8 mouse cellular contexts compared by ENCODE assay signal in genomic region chr7:100537519-100537902, GRCm38 (mm10). TPM values are rescaled to one million over a fixed set of nuclear protein-coding genes. Genes with fewer than 3 reads are reported as not detected.
DNase-seq lines count a peak whose midpoint lies in the region; ATAC-seq and TF ChIP-seq lines count a peak whose summit lies in the region.

No protein-coding gene starts in this region.

- 14% methylated on average over 7 of the region's 7 CpGs for WGBS in kidney, adult 2 months
- 36% methylated on average over 7 of the region's 7 CpGs for WGBS in hindbrain, embryonic 15.5 days
- 40% methylated on average over 7 of the region's 7 CpGs for WGBS in midbrain, embryonic 13.5 days

- no peaks in the 10 kb centered on the region for H3K9me3 ChIP-seq in hindbrain, embryonic 15.5 days
- H3K9me3 ChIP-seq in midbrain, embryonic 13.5 days: no peaks in the 10 kb centered on the region

- peak overlapping the region; percentile 76 for H3K4me2 ChIP-seq in hindbrain, embryonic 15.5 days
- peak overlapping the region; percentile 66 for H3K4me2 ChIP-seq in midbrain, embryonic 13.5 days (replicated peaks)

- ATAC-seq in hindbrain, embryonic 15.5 days (ENCODE audit: low FRiP score, low read depth): no peak
- ATAC-seq in midbrain, embryonic 13.5 days: no peak

- peaks cover 2% of the 10 kb centered on the region; the same call in 1 of the 2 replicates for H3K36me3 ChIP-seq in kidney, adult 2 months (ENCODE audit: control insufficient read depth, insufficient read depth, low read length)
- H3K36me3 ChIP-seq in hindbrain, embryonic 15.5 days: peaks cover 17% of the 10 kb centered on the region
- peaks cover 20% of the 10 kb centered on the region for H3K36me3 ChIP-seq in midbrain, embryonic 13.5 days

- no peak for TF ChIP-seq CTCF in kidney, adult 2 months (conservative IDR thresholded peaks at IDR 0.05; ENCODE audit: insufficient read depth, insufficient read length, low read depth, low read length)
- TF ChIP-seq CTCF in bone marrow macrophage, adult 2 months (IDR thresholded peaks at IDR 0.05; ENCODE audit: low read depth, low read length): no peak

- TF ChIP-seq POLR2A in kidney, adult 2 months (IDR thresholded peaks at IDR 0.05; ENCODE audit: low read depth, low read length): no peak
- TF ChIP-seq POLR2A in bone marrow macrophage, adult 2 months (IDR thresholded peaks at IDR 0.05; ENCODE audit: borderline replicate concordance, low read depth, low read length): no peak

- H3K27ac ChIP-seq in kidney, adult 2 months (ENCODE audit: insufficient read depth, low read depth, low read length): peak overlapping the region; percentile 58
- H3K27ac ChIP-seq in bone marrow macrophage, adult 2 months (ENCODE audit: insufficient read depth, low read depth, low read length): peak overlapping the region; percentile 86
- H3K27ac ChIP-seq in hindbrain, embryonic 15.5 days (replicated peaks): peak overlapping the region; percentile 87
- peak overlapping the region; percentile 88 for H3K27ac ChIP-seq in midbrain, embryonic 13.5 days

- H3K4me3 ChIP-seq in kidney, adult 2 months (ENCODE audit: insufficient read depth, low read depth, low read length): peak overlapping the region; percentile 66; the same call in 1 of the 2 replicates
- peak overlapping the region; percentile 95 for H3K4me3 ChIP-seq in bone marrow macrophage, adult 2 months (ENCODE audit: insufficient read depth, low read length)
- peak overlapping the region; percentile 60 for H3K4me3 ChIP-seq in hindbrain, embryonic 15.5 days
- H3K4me3 ChIP-seq in midbrain, embryonic 13.5 days (replicated peaks): peak overlapping the region; percentile 73

- DNase-seq in kidney, adult 2 months: peak; percentile 29
- no peak for DNase-seq in kidney, postnatal 36 days
- no peak for DNase-seq in adrenal gland, adult 18-20 months (ENCODE audit: low spot score in 2 of 2)
- DNase-seq in urinary bladder, postnatal 36 days (ENCODE audit: low spot score in 2 of 2): no peak
- DNase-seq in adrenal gland, adult 8-10 months: no peak

- H3K27me3 ChIP-seq in kidney, adult 2 months (replicated peaks; ENCODE audit: control insufficient read depth, insufficient read depth, low read length): no peaks in the 10 kb centered on the region
- H3K27me3 ChIP-seq in hindbrain, embryonic 15.5 days: no peaks in the 10 kb centered on the region
- no peaks in the 10 kb centered on the region for H3K27me3 ChIP-seq in midbrain, embryonic 13.5 days

- peak overlapping the region; percentile 52 for H3K9ac ChIP-seq in hindbrain, embryonic 15.5 days
- peak overlapping the region; percentile 79 for H3K9ac ChIP-seq in midbrain, embryonic 13.5 days (replicated peaks)

- H3K4me1 ChIP-seq in kidney, adult 2 months (ENCODE audit: control insufficient read depth, insufficient read depth, low read length): peaks cover 2% of the 10 kb centered on the region; the same call in 1 of the 2 replicates
- peaks cover 34% of the 10 kb centered on the region for H3K4me1 ChIP-seq in bone marrow macrophage, adult 2 months (ENCODE audit: control insufficient read depth, insufficient read depth, low read length)
- peaks cover 11% of the 10 kb centered on the region for H3K4me1 ChIP-seq in hindbrain, embryonic 15.5 days (replicated peaks)
- peaks cover 12% of the 10 kb centered on the region for H3K4me1 ChIP-seq in midbrain, embryonic 13.5 days (replicated peaks)

RNA-seq across cellular contexts. Expression of gene Coa4, which starts 0.6 kb away (rescaled TPM):
- polyA plus RNA-seq in kidney, adult 2 months (2012; rRNA removed): 12.6 and 16.1 TPM in 2 replicates
- polyA plus RNA-seq in bone marrow macrophage, adult 2 months (2012; ENCODE audit: insufficient read depth, insufficient read length, missing spikeins): 25.9 and 29.7 TPM in 2 replicates
- 15.8 and 17.8 TPM in 2 replicates for polyA plus RNA-seq in hindbrain, embryonic 15.5 days (2015; fragmentation: Nextera tagmentation; extraction: Ambion mirVana)
- polyA plus RNA-seq in midbrain, embryonic 13.5 days (2015; fragmentation: Nextera tagmentation; extraction: Ambion mirVana): 16.7 and 19.7 TPM in 2 replicates
- total RNA-seq in adrenal gland, adult 18-20 months (2021): 10 to 100 TPM in 1 of 2 experiments, 1 to 10 TPM in 1; 8.6 to 13.2 TPM
- 10 to 100 TPM in 3 of 4 experiments, 1 to 10 TPM in 1; 8.1 to 14.5 (median 11.3) TPM for total RNA-seq in adrenal gland, adult 8-10 months (2022)

RNA-seq across cellular contexts. Expression of gene Dnajb13, which starts 22.8 kb away (rescaled TPM):
- polyA plus RNA-seq in kidney, adult 2 months (2012; rRNA removed): 0.36 and 0.58 TPM in 2 replicates
- polyA plus RNA-seq in bone marrow macrophage, adult 2 months (2012; ENCODE audit: insufficient read depth, insufficient read length, missing spikeins): 0.63 and 1.5 TPM in 2 replicates
- polyA plus RNA-seq in hindbrain, embryonic 15.5 days (2015; fragmentation: Nextera tagmentation; extraction: Ambion mirVana): 4.1 and 7.1 TPM in 2 replicates
- polyA plus RNA-seq in midbrain, embryonic 13.5 days (2015; fragmentation: Nextera tagmentation; extraction: Ambion mirVana): 1.2 and 3.2 TPM in 2 replicates
- total RNA-seq in adrenal gland, adult 18-20 months (2021): under 1 TPM in 1 of 2 experiments, not detected in 1; 0.83 TPM
- total RNA-seq in adrenal gland, adult 8-10 months (2022): under 1 TPM; 0.20 to 0.89 (median 0.42) TPM

RNA-seq across cellular contexts. Expression of gene Ucp2, which starts 44.4 kb away (rescaled TPM):
- polyA plus RNA-seq in kidney, adult 2 months (2012; rRNA removed): 153 and 172 TPM in 2 replicates
- 1,592 and 1,654 TPM in 2 replicates for polyA plus RNA-seq in bone marrow macrophage, adult 2 months (2012; ENCODE audit: insufficient read depth, insufficient read length, missing spikeins)
- 77.4 and 81.8 TPM in 2 replicates for polyA plus RNA-seq in hindbrain, embryonic 15.5 days (2015; fragmentation: Nextera tagmentation; extraction: Ambion mirVana)
- polyA plus RNA-seq in midbrain, embryonic 13.5 days (2015; fragmentation: Nextera tagmentation; extraction: Ambion mirVana): 51.9 and 52.5 TPM in 2 replicates
- total RNA-seq in adrenal gland, adult 18-20 months (2021): 100 to 1,000 TPM; 218 to 286 TPM
- 100 to 1,000 TPM; 212 to 320 (median 270) TPM for total RNA-seq in adrenal gland, adult 8-10 months (2022)
